Mouse (Mus musculus) forebrain, embryonic 11.5 days (tissue): ENCODE measurements at regions not wholly inside any gene's neighbourhood (a gene's known extent, or its start where the extent isn't known, plus 50 kb on each side); places are given as distances from the start of the nearest gene placed in this dataset.

Experiments
- ATAC-seq: fragments of 200-750 bp; cut with Nextera tagmentation; replicated peaks from 2 replicates; pipeline ENCODE4 v1.8.0; 2017; ENCODE audit warnings: moderate TSS enrichment; ENCODE audit not compliant: low FRiP score
- DNase-seq: peaks from one replicate; pipeline ENCODE4 v3.0.0-alpha.2; 2017; ENCODE audit warnings: low spot score
- H3K27ac ChIP-seq: fragments of 300-500 bp; sonication (generic); 2 replicates; pipeline ENCODE4 v1.5.1; 2014; ENCODE audit warnings: low read depth, low read length
- H3K27me3 ChIP-seq: fragments of 300-500 bp; sonication (generic); 2 replicates; pipeline ENCODE4 v1.6.1; 2014; ENCODE audit warnings: mild to moderate bottlenecking, low read length, mixed read lengths; ENCODE audit not compliant: control insufficient read depth, insufficient read depth
- H3K36me3 ChIP-seq: fragments of 300-500 bp; sonication (generic); 2 replicates; pipeline ENCODE4 v1.6.1; 2014; ENCODE audit warnings: mild to moderate bottlenecking, low read length, moderate library complexity, mixed read lengths; ENCODE audit not compliant: control insufficient read depth, insufficient read depth
- H3K4me1 ChIP-seq: fragments of 300-500 bp; sonication (generic); replicated peaks from 2 replicates; pipeline ENCODE4 v1.6.1; 2014; ENCODE audit warnings: low read length, mixed read lengths; ENCODE audit not compliant: control insufficient read depth, insufficient read depth
- H3K4me2 ChIP-seq: fragments of 300-500 bp; sonication (generic); 2 replicates; pipeline ENCODE4 v1.6.1; 2014; ENCODE audit warnings: low read depth, mild to moderate bottlenecking, low read length, moderate library complexity, mixed read lengths; ENCODE audit not compliant: severe bottlenecking
- H3K4me3 ChIP-seq: fragments of 300-500 bp; sonication (generic); 2 replicates; pipeline ENCODE4 v1.5.1; 2014; ENCODE audit warnings: low read depth, low read length
- H3K9ac ChIP-seq: fragments of 300-500 bp; sonication (generic); 2 replicates; pipeline ENCODE4 v1.6.1; 2014; ENCODE audit warnings: low read length
- H3K9me3 ChIP-seq: fragments of 300-500 bp; sonication (generic); 2 replicates; pipeline ENCODE4 v1.6.1; 2016; ENCODE audit warnings: low read length, mixed read lengths; ENCODE audit not compliant: control insufficient read depth
- WGBS: fragments of 180-500 bp; shearing (Covaris S2); extraction: QIAGEN DNeasy Blood & Tissue Kit; methylation state at CpG from one replicate; pipeline ENCODE4 v1.1.7; 2014; 5-methylcytosine and 5-hydroxymethylcytosine counted together

- WGBS, result 87% methylated on average over 4 of the region's 4 CpGs
- H3K4me1 ChIP-seq, result no peaks in the 10 kb centered on the region
Observed at GRCm38 (mm10) chr5:125915857-125916256, 384.3 kb downstream of the Tmem132b start.

DNA sequence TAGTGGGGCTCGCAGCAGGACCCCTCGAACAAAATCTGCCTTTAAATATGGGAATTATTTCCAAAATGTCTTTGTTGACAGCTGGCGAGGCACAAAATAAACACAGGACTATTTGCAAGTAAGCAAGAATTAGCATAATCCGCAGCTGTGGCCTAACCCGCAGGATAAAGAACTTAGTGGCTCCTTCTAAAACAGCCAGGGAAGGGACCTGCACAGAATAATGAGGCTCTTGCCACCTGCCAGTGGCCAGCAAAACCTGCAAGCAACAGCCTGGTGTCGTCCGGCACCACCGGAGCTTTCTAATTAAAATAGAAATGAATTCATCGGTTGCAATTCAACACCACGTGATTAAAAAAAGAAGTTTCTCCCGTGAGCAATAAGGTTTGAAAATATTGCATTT is 389.4 kb downstream of the Tmem132b start:
- H3K9ac ChIP-seq, result no peak overlapping the region
- DNase-seq (no peak), ATAC-seq (no peak)
- H3K9me3 ChIP-seq, result no peaks in the 10 kb centered on the region
- no peak overlapping the region for H3K4me2 ChIP-seq
- H3K4me1 ChIP-seq, result peaks cover 2% of the 10 kb centered on the region; the same call in 1 of the 2 replicates
- no peaks in the 10 kb centered on the region for H3K36me3 ChIP-seq
- no peak overlapping the region for H3K4me3 ChIP-seq
- 15% methylated on average over 11 of the region's 11 CpGs for WGBS
- H3K27me3 ChIP-seq, result no peaks in the 10 kb centered on the region
- no peak overlapping the region for H3K27ac ChIP-seq

More at GRCm38 (mm10) chr5:125915857-125916256, 384.3 kb downstream of the Tmem132b start:
- Histone ChIP-seq H3K36me3 (no peaks in the 10 kb centered on the region), H3K4me2 (no peak overlapping the region), H3K9me3 (no peaks in the 10 kb centered on the region), H3K9ac (no peak overlapping the region), H3K4me3 (no peak overlapping the region), H3K27me3 (no peaks in the 10 kb centered on the region), H3K27ac (no peak overlapping the region)
- DNase-seq (no peak), ATAC-seq (no peak)

DNA sequence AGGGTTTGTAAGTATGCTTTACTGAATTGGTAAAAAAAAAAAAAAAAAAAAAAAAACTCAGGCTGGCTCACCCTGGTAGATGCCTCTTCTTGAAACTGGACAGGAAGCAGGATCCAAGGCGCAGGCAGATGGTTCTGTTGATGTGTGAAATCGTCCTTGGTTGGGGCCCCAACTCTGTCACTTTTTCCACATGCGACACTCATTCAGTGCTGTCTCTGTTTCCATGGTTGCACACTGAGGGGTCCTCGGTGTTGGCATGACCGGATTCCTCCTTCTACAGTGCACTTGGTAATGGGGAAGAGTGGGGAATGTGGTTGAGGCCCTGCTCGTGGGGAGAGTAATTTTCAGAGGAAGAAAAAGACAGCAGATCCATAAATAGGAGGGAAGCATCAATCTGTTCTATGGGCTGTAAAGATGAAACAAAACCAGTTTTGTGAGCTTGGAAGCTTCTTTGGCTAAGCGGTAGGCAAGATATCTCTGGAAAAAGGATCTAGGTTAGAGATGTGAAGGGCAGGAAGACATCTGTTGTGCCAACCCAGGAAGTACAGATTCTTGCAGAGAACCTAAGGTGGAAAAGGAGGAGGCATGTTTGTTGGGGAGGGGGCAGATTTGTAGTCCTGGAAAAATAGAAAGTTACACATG is 394.4 kb downstream of the Tmem132b start:
- Histone ChIP-seq H3K9me3 (no peaks in the 10 kb centered on the region), H3K4me2 (no peak overlapping the region), H3K4me3 (no peak overlapping the region), H3K27ac (no peak overlapping the region), H3K27me3 (no peaks in the 10 kb centered on the region), H3K9ac (no peak overlapping the region), H3K4me1 (peaks cover 1% of the 10 kb centered on the region; the same call in 1 of the 2 replicates), H3K36me3 (no peaks in the 10 kb centered on the region)
- 68% methylated on average over 7 of the region's 7 CpGs for WGBS
- ATAC-seq (no peak), DNase-seq (no peak)

DNA sequence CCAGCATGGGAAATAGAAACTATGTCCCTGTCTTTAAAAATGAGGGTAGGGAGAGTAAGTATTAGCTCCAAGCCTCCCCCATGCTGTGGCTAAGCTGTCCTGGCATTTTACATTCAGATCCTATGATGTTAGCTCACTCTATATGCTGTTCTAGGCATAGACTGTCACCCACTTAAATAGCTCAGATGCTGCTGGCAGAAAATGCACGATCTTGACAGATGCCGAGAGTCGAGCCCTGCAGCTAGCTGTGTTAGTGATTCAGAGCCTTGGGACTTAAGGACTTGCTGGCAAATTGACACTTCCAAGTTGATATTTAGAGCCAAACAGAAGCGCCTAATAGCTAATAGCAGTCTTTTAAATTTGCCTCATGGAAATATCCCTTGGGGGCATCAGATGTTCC is 399.9 kb downstream of the Tmem132b start:
- H3K27ac ChIP-seq, result no peak overlapping the region
- H3K27me3 ChIP-seq, result no peaks in the 10 kb centered on the region
- H3K9ac ChIP-seq, result no peak overlapping the region
- no peak overlapping the region for H3K4me2 ChIP-seq
- no peak overlapping the region for H3K4me3 ChIP-seq
- H3K9me3 ChIP-seq, result no peaks in the 10 kb centered on the region
- ATAC-seq (no peak), DNase-seq (no peak)
- no peaks in the 10 kb centered on the region for H3K36me3 ChIP-seq
- 80% methylated on average over 4 of the region's 4 CpGs for WGBS
- no peaks in the 10 kb centered on the region for H3K4me1 ChIP-seq

GRCm38 (mm10) chr5:125939416-125939815 is 407.8 kb downstream of the Tmem132b start:
- no peaks in the 10 kb centered on the region for H3K9me3 ChIP-seq
- H3K4me1 ChIP-seq, result no peaks in the 10 kb centered on the region
- DNase-seq (no peak), ATAC-seq (no peak)
- no peaks in the 10 kb centered on the region for H3K27me3 ChIP-seq
- no peak overlapping the region for H3K9ac ChIP-seq
- no peak overlapping the region for H3K4me2 ChIP-seq
- no peak overlapping the region for H3K4me3 ChIP-seq
- no peaks in the 10 kb centered on the region for H3K36me3 ChIP-seq
- 92% methylated on average over 3 of the region's 3 CpGs for WGBS
- no peak overlapping the region for H3K27ac ChIP-seq

DNA sequence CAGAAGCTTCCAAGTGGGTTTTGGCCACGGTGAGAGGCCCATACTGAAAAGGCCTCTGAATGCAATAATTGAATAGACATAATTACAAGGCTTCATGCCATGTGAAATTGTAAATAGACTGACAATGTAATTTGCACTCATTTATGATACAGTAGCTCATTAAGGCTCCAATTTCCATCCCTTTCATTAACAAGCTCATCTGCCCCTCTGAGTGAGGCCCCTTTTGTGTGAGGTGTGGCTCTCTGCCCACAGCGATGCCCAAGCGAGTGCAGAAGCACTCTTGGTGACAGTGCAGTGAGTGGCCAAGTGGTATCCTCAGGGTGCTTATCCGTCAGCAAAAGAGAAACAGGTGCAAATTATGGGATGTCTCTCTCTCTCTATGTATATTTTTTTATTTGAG is 415.2 kb downstream of the Tmem132b start:
- 80% methylated on average over 4 of the region's 4 CpGs for WGBS
- no peak for ATAC-seq
- Histone ChIP-seq H3K4me2 (no peak overlapping the region), H3K27ac (no peak overlapping the region), H3K27me3 (no peaks in the 10 kb centered on the region), H3K36me3 (no peaks in the 10 kb centered on the region), H3K4me1 (no peaks in the 10 kb centered on the region), H3K9me3 (no peaks in the 10 kb centered on the region), H3K9ac (no peak overlapping the region), H3K4me3 (no peak overlapping the region)
- DNase-seq, result no peak

- Histone ChIP-seq H3K36me3 (no peaks in the 10 kb centered on the region), H3K9me3 (no peaks in the 10 kb centered on the region), H3K27me3 (no peaks in the 10 kb centered on the region), H3K4me1 (no peaks in the 10 kb centered on the region), H3K4me3 (no peak overlapping the region), H3K27ac (no peak overlapping the region), H3K4me2 (no peak overlapping the region), H3K9ac (no peak overlapping the region)
- WGBS, result 68% methylated on average over 6 of the region's 6 CpGs
- no peak for ATAC-seq
- no peak for DNase-seq
Observed at GRCm38 (mm10) chr5:125951641-125952040, 420.1 kb downstream of the Tmem132b start.

- H3K4me1 ChIP-seq, result no peaks in the 10 kb centered on the region
- DNase-seq (no peak), ATAC-seq (no peak)
- H3K27me3 ChIP-seq, result no peaks in the 10 kb centered on the region
- no peak overlapping the region for H3K4me2 ChIP-seq
- H3K9me3 ChIP-seq, result no peaks in the 10 kb centered on the region
- H3K9ac ChIP-seq, result no peak overlapping the region
- no peaks in the 10 kb centered on the region for H3K36me3 ChIP-seq
- 71% methylated on average over 8 of the region's 8 CpGs for WGBS
- H3K27ac ChIP-seq, result no peak overlapping the region
- no peak overlapping the region for H3K4me3 ChIP-seq
Observed at GRCm38 (mm10) chr5:125964039-125964438, 432.5 kb downstream of the Tmem132b start.

DNA sequence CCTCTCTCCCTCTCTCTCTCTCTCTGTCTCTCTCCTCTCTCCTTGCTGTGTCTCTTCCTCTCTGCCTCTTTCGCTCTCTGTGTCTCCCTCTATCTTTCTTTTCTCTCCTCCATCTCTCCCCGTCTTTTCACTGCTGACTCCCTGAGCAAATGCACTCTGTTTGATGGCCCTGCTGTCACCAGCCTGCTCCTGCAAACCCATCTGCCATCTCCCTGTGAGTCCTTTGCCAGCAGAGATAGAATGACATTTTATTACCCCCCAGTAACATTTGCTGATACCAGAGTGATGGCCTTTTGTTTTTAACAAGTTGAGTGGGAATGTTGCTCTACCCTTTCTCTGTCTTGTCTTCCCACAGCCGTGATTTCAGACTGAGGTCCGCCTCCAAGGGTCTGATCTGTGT is 436.6 kb downstream of the Tmem132b start:
- Histone ChIP-seq H3K27me3 (no peaks in the 10 kb centered on the region), H3K4me3 (no peak overlapping the region), H3K4me2 (no peak overlapping the region), H3K9ac (no peak overlapping the region), H3K4me1 (no peaks in the 10 kb centered on the region), H3K27ac (no peak overlapping the region), H3K9me3 (no peaks in the 10 kb centered on the region), H3K36me3 (no peaks in the 10 kb centered on the region)
- 87% methylated on average over 4 of the region's 4 CpGs for WGBS
- no peak for ATAC-seq
- DNase-seq, result no peak
